8 mouse cellular contexts compared by ENCODE assay signal in the genomic region with DNA sequence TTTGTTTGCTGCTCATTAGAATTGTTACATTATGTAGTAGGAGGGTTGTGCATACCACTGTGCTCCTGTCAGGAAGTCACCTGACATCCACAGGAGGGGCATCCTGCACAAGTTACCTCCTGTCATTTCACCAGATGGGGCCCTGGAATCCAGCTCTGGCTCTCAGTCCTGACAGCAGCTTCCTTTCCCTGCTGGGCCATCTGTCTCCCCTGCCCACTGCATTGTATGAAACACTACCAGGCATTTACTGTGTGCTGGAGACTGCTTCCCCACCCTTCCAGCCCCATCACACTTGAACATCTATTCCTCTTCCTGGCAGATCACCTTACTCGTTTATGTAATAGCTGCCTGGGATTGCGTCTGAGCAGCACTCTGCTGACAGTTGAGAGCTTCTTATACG. TPM values are rescaled to one million over a fixed set of nuclear protein-coding genes. Genes with fewer than 3 reads are reported as not detected.
DNase-seq lines count a peak whose midpoint lies in the region; TF ChIP-seq lines count a peak whose summit lies in the region.
"Had no signal": no experiment of that assay in that cellular context is flagged by ENCODE, and none has a peak within 500 bp of the region (broad histone marks: within the 10 kb centered on the region; RNA-seq: fewer than 3 reads in every experiment).

No protein-coding gene starts in this region.

- TF ChIP-seq POLR2A in cerebellum, adult 2 months (IDR thresholded peaks at IDR 0.05; ENCODE audit: borderline replicate concordance, insufficient read depth, low read length): no peak

- peak overlapping the region; percentile 47; the same call in 1 of the 2 replicates for H3K27ac ChIP-seq in cerebellum, adult 2 months (ENCODE audit: insufficient read depth, low read length)

- peak; percentile 41 to 45 for DNase-seq in left cerebral cortex, adult 18-20 months (ENCODE audit: low spot score in 2 of 2)
- DNase-seq in left cerebral cortex, adult 11 months (ENCODE audit: low spot score): no peak
- DNase-seq in cerebellum, adult 2 months: peak; percentile 55 to 61
- peak; percentile 37 to 40 for DNase-seq in cerebellum, postnatal 36 days
- DNase-seq in left cerebral cortex, postnatal 4 days: peak; percentile 59
- DNase-seq in lung, adult 18-20 months: no peak
- no peak for DNase-seq in urinary bladder, postnatal 25 days (ENCODE audit: low spot score)
- DNase-seq: liver, postnatal 0 days had no signal

- WGBS in cerebellum, adult 2 months: 20% methylated on average over 3 of the region's 3 CpGs

- H3K4me3 ChIP-seq in cerebellum, adult 2 months (replicated peaks; ENCODE audit: insufficient read depth, low read depth, low read length): no peak overlapping the region

- intact Hi-C loops in left cerebral cortex, postnatal 4 days (cut with DNase I): no loop called here

- peaks cover 16% of the 10 kb centered on the region for H3K4me1 ChIP-seq in cerebellum, adult 2 months (ENCODE audit: control insufficient read depth, insufficient read depth, low read length)

- H3K27me3 ChIP-seq in cerebellum, adult 2 months (ENCODE audit: control insufficient read depth, insufficient read depth, low read length): no peaks in the 10 kb centered on the region

- no peak for TF ChIP-seq CTCF in cerebellum, adult 2 months (IDR thresholded peaks at IDR 0.05; ENCODE audit: borderline replicate concordance, insufficient read depth, low read depth, low read length)

RNA-seq across cellular contexts. Expression of gene Fam78a, which starts 55.0 kb away (rescaled TPM):
- 1 to 10 TPM; 6.2 to 9.6 TPM for total RNA-seq in left cerebral cortex, adult 18-20 months (2021)
- 4.2 and 4.4 TPM in 2 replicates for polyA plus RNA-seq in cerebellum, adult 2 months (2012; rRNA removed)
- under 1 TPM; 0.70 to 0.92 TPM for total RNA-seq in left cerebral cortex, postnatal 4 days (2021)

RNA-seq across cellular contexts. Expression of gene Nup214, which starts 55.4 kb away (rescaled TPM):
- total RNA-seq in left cerebral cortex, adult 18-20 months (2021): 10 to 100 TPM; 54.4 to 56.3 TPM
- 43.7 and 47.0 TPM in 2 replicates for polyA plus RNA-seq in cerebellum, adult 2 months (2012; rRNA removed)
- total RNA-seq in left cerebral cortex, postnatal 4 days (2021): 10 to 100 TPM; 54.0 to 59.8 TPM

Comparison
In these comparisons a context has a peak if more than half of its experiments do, and no peak if none do; other contexts are left out.
1. DNase-seq: peak in left cerebral cortex, adult 18-20 months (2 of 2), cerebellum, adult 2 months (2 of 2), cerebellum, postnatal 36 days (2 of 2) and left cerebral cortex, postnatal 4 days (single experiment); none in left cerebral cortex, adult 11 months (single experiment), lung, adult 18-20 months (0 of 2) and urinary bladder, postnatal 25 days (single experiment).